Mouse (Mus musculus) retina, postnatal 1 day (tissue): Measurements from ENCODE around the gene Sept12.
A peak's percentile ranks its signal among the peaks of the same experiment; 100 is the strongest.

Source experiments
- DNase-seq: peaks from one replicate; pipeline ENCODE4 v3.0.0-alpha.2; 2012

The Sept12 gene

DNA sequence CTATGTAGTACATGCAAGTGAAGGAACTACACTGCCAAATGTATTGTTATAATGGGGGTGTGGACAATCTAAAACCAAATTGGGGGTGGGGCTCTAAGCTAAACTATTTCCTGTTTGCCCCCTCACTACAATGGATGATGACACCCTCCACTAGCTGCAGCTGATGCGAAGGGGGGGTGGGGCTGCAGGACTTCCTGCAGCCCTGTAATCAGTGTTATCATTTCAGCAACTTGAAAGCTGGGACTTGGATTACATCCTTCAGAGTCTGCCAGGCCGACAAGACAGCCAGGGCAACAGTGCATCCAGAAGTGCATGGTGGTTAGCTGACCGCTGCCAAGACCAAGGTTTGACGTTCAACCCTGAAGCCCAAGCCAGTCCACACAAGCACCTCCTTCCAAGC lies 26.0 kb downstream of the Sept12 start:
- DNase-seq, result no peak

DNA sequence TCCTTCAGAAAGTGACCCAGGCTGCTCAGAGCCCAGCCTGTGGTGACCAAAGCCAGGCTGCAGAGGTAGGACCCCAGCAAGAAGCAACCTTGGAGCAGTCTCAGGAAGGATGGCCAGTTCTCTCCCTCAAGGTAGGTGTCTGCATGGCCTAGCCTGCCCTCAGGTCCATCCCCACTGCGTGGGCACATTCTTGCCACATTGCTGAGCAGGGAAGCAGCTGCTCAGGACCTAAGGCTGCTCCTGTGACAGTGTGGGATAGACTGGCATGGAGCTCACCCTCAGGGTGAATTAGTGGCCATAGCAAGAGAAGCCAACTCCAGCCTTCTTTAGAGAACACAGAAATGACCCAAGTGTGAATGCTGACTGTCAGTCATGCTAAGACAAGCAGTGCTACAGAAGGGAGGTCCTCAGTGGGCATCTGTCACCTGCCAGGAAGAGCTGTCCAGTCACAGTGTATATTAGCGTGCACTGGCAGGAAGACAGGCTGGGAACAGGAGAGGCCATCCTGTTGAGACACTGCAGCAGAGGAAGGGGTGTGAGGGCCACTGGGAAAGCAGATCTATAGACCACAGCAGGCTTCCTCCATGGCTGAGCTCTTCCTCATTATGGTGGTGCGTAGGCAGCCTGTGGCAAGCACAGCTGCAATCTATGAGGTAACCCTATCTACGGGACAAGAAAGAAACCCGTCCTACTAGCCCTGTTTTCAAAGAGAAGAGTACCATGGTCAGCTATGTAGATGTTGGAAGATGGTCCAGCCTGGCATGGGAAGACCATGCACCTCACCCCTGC lies 28.4 kb downstream of the Sept12 start:
- no peak for DNase-seq

DNA sequence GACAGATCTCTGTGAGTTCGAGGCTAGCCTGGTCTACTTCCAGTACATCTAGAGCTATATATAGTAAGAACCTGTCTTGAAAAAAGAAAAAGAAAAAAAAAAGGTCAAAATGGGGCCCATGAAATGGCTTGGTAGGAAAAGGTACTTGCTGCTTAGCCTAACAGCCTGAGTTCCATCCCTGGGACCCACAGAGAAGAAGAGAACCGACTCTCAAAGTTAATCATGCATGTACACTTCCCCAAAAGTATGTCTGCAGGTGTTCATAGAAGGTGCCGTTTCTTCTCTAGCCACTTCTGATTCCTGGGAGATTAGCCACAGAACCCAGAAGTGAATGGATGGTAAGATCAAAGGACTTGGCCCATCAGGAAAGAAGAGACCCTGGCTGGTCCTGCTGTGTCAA lies 29.2 kb downstream of the Sept12 start:
- DNase-seq, result no peak

DNA sequence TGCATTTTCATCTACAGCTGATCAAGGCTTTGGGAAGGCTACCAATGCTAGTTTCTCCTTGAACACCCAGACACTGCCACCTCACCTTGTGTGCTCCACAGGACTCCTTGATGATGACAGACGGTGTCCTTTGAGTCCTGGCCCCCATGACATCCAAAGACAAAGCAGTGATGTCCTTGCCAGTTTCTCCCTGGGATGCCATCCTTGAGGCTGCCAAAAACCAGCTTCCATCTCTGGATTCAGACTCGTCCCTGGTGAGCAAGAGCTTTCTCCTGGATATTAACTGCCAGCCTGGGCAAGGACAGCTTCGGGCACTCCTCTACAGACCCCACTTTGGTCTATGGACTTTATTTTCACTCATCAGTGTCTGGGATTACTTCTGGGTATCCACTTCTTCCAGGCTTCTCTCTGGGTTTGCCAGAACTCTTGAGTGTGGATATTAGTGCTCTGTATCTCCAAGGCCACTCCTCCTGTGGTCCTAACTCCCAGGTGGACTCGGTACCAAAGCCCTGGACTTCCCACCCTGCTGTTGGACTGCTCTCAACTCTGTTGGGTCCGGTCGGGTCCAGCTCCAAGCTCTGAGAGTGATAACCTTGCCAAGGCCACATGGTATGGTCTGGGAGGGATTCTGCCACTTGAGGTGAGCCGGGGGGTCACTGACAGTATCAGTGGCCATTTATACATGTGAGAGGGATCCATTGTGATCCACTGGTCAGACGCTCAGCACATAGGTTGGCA lies 32.1 kb downstream of the Sept12 start:
- no peak for DNase-seq

DNA sequence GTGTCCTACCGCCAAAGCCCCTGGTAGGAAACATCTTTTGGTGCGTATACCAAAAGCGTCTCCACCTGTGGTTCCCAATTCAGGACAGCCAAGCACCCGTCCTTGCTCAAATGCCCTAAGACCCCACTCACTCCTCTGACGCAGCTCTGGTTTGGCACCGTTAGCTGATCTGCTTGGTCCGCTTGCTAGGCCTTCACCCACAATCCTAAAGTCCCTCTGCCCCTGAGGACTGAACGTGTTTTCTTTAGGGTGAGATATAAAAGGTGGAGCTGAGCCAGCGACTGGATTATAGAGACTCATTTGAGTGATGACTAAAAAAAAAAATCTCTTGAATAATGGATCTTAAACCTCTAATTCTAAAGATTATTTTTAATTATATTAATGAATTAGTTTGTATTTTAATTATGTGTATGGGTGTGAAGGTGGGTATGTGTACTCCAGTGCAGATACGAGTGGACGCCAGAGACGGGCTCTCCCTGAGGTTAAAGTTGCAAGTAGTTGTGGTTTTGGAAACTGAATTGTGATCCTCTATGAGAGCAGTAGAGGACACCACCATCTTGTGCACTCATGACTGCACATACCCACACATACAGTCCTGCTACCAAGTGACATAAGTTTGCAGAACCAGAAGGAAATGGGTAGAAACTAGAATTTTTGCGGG lies 32.8 kb downstream of the Sept12 start:
- no peak for DNase-seq

DNA sequence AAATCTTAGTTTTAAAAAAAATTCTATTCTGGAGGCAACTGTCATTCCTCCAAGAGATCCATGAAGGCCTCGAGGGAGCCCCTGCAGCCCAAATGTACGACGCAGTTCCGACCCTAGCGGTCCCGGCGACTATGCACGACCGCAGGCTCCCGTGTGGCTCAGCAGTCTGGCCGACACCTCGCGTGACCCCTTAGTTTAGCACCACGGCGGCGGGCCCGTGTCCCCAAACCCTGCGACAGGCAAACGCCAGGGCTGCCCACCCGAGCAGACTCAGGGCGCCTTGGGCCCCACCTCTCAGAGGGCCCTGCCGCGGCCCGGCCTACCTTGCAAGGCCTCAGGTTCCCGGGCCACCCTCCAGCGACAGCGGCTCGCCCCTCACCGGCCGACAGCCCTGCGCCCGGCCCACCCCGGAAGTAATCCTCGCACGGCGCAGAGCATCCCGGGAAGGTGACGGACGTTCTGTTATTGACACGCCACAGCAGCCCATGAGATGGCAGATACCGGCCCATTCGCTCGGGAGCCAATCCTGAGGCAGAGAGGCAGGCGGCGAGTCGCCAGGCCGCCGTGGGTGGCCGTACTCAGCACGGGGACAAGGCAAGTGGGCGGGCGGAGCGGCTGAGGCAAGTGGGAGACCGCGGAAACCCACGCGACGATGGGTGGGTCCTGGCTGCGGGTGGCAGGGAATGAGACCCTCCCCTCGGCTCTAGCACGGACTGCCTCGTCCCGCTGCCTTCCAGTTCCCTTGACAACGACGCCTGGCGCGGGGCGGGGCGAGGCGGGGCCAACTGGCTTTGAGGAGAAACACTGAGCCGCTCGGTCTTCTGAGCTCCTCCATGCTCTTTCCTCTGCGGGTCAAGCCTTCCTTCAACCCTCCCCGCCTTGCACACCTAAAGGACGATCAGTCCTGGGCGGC lies 33.6 kb downstream of the Sept12 start, which contains the start of gene Anks3:
TSS of gene Anks3 (minus strand) at position 409 of the 913 bp plus-strand sequence.
- DNase-seq, result peak; percentile 98

DNA sequence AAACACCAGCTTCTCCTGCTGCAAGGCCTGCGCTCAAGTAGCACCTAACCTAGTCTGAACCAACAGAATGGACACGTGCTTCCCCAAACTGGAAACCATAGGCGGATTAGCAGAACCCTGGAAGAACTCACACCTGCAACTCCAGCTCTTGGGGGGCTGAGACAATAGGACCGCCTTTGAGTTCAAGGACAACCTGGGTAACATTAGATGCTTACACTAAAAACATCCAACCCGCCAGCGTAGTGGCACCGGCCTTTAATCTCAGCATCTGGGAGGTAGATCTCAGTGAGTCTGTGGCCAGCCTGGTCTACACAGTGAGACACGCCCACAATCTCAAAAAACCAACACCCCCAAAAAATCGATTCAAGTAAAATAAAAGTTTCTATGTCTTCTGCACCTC lies 34.3 kb downstream of the Sept12 start:
- DNase-seq, result no peak

DNA sequence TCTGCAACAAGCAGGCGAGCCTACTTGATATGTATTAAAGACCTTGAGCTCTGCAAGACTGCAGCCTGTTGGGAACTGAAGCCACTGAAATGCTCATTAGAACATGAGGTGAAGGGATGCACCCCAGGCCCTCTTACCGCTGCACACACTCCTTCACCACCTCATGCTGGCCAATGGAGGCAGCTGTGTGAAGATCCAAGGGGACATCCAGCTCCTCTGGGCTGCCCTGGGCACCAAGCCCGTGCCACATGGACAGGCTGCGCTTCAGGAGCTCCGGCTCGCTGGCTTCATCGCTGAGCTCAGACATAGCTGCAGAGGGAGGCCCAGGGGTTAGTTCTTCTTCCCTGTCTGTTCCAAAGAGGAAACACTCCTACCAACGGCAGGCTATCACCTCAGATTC lies 37.4 kb downstream of the Sept12 start:
- no peak for DNase-seq

DNA sequence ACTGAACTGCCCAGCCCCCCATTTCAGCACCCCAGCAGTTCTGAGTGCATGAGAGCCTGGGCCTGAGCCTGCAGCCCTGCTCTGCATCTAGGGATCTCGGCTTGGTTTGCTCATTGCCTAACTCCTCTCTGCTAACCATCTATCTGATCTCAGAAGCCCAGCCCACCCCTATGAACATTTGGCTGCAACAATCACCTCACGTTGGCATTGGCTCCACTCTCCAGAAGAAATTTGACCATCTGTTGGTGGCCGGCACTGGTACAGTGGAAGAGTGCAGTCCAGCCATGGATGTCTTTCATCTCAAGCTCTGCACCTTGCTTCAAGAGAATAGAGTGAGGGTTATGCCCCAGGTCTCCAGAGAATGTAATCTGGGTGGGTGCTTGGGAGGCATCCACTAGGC lies 40.2 kb downstream of the Sept12 start:
- no peak for DNase-seq

DNA sequence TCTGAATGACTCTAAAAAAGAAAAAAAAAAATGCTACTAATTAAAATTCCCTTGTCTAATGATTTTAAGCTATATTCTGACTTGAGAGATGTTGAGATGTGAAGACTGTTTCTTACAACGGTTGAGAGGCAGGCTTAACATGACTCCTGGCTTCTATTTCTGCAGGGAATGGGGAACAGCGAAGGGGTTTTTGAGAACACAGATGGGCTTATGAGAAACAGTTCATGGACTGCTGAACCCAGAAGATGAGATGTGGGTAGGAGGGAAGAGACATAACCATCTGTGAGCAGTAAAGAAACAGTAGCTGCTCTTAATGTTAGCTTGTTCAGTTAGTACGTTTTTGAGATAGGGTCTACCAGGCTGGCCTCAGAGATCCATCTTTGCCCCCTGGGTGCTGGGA lies 41.0 kb downstream of the Sept12 start:
- DNase-seq, result no peak

DNA sequence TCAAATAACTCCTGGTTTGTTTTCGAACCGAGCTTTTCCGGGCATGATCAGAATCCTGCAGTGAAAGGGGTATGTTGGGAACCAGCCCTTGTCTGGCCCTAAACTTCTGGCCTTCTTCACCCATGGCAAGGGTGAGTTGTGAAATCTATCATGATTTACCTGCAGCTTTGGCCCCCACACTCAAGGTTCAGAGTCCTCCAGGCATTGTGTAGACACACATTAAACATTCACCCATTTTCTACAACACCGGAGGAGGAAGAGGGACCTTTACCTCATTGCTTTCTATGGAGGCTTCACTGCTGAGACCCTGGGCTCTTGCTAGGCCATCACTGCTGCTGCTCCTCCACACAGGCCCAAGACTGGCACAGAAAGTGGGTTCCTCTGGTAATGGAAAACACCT lies 50.3 kb downstream of the Sept12 start:
- no peak for DNase-seq

DNA sequence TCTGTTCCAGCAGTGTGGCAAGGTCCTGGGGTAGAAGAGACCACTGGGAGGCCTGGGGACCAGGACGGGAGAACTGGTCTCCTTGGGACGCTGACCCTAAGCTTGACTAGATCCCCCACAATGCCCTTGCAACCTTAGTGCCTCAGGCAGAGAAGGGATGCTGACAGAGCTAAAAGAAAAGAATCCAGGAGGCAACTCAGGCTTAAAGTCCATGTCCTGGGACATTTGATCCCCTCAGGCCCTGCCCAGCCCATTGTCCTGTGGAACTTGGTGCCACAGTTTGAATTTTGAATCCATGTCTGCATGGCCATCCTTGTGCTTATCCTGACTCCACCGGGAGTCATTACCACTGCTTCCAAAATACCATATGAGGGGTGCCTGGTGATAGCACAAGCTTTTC lies 51.5 kb downstream of the Sept12 start:
- no peak for DNase-seq

DNA sequence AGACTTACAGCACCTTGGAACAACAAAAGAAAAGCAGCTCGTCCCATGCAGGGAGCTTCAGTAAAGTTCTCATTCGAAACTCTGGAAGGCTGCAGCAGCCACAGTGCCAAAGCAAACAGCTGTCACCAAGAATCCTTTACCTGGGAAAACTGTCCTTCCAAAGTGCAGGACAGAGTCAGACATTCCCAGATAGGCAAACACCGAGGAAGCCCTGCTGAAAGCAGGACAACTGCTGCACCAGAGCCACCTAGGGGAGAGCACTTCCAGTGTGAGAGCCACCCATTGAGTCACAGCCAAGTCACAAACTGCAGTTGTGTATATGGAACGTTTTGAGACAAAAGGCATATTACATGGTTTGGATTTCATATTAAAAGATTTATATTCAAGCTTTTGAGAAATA lies 52.2 kb downstream of the Sept12 start:
- DNase-seq, result no peak

DNA sequence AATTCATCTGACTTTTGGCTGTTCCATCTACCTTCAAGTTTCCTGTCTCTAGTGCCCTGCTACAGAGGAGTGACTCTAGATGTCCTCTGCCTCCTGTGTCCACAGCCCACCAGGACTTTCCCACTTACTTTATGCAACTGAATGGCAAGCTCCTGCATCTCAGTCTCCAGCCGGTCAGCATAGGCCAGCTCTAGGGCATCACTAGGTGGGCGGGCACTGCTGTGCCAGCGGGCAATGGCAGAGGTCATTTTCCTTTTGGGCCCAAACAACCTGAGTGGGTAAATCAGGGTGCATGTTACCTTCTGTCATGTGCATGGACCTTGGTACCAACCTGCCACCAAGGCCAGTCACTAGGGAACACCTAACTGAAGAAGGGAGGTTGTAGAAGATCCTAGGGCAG lies 54.2 kb downstream of the Sept12 start:
- no peak for DNase-seq

DNA sequence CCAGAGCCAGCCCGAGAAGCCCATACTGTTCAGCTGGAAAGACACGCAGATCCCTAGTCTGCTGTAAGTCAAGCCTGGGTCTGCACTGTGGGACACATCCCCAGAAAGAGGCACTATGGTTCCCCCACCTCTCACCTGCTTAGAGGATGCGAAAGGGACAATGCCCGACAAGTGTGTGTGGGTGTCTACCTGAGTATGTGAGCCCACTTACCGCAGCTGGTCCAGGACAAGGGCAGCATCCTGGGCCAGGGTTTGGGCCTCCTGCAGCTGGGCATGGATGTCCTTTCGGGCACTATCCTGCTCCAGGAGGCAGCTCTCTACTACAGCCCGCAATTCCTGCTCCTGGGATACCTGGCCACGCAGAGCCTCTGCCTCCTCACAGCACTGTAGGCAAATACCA lies 54.8 kb downstream of the Sept12 start:
- DNase-seq, result no peak

DNA sequence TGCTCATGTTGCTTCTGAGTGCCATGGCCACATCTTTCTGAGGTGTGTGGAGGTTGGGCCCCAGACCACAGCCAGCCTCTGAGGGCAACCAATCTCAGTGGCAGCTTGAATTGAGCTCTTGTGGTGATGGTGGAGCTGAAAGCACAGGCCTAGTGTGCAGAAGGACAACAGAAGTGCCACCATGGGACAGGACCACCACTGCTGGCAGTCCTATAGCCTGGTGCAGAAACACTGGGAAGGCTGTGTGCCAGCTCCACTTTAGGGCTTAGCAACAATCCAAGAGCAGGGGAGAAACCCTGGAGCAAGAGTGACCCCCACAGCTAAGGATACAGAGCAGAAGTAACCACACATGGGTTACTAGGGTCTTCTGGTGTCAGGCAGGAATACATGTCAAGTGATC lies 56.6 kb downstream of the Sept12 start:
- DNase-seq, result no peak

DNA sequence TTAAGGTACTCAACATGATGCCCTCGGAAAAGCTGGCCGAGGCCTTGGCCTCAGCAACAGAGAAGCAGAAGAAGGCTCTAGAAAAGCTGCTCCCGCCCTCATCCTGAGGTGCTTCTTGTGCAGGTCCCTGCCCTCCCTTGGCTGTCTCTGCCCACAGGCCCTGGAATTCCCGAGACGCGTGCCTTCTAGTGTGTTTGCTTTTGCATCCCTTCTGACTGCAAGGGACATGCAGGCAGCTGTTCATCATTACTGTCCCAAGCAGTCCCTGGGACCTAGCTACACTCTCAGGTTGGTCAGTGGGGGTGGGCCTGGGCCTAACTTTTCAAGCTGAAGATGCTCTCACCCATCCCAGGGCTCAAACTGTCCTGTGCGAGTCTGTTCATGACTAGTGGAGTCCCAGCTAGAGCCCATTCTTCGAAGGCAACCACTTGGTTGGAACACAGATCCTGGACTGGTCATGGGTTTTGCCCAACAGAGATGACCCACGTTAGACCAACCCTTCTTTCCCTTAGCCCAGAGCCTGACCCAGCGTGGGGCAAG lies 57.3 kb downstream of the Sept12 start:
- DNase-seq, result no peak

DNA sequence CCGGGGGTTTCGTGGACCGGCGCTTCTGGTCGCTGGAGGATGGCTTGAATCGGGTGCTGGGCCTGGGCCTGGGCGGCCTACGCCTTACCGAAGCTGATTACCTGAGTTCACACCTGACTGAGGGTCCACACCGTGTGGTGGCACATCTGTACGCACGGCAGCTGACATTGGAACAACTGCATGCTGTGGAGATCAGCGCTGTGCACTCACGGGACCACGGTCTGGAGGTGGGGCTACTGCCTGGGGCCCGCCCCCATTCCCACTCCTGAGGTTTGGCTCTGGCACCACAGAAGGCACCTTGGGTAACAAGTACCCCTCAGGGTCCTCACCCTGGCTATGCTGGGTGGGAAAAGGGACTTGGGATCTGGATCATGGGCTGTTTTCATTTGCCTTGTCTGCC lies 58.2 kb downstream of the Sept12 start:
- DNase-seq, result peak; percentile 41

DNA sequence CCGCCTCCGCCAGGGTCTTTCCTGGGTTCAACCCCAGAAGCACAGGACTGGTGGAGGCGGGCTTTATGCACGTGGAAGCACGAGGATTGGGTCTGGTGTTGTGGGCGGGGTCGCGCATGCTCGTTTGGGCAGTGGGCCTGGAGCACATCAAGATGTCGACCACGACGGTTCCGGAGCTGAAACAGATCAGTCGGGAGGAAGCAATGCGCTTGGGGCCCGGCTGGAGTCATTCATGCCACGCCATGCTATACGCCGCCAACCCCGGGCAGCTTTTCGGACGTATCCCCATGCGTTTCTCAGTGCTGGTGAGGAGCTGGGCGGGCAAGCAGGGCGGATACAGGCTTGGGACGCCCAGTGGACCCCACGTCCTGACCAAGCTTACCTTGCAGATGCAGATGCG lies 58.7 kb downstream of the Sept12 start:
- DNase-seq, result peak; percentile 97

DNA sequence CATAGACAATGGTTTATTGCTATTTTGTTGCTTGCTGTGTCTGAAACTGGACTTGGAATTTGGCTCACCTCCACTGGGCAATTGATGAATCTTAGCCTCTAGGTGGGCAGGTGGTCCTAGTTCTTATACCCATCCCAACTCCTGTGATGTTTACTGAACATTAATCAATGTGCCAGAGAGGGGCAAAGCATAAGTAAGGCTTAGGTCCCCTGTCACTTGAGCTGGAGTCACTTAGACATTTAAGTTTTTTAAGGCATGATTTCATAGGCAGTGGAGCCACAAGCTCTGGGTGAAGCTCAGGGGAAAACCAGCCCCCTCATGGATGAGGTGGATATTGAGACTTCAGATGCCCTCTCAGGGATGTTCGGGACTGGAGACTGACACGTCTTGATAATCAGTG lies 59.2 kb downstream of the Sept12 start, which contains the start of gene Nudt16l1:
TSS of gene Nudt16l1 (plus strand) at position 301 of the 400 bp plus-strand sequence.
- no peak for DNase-seq

DNA sequence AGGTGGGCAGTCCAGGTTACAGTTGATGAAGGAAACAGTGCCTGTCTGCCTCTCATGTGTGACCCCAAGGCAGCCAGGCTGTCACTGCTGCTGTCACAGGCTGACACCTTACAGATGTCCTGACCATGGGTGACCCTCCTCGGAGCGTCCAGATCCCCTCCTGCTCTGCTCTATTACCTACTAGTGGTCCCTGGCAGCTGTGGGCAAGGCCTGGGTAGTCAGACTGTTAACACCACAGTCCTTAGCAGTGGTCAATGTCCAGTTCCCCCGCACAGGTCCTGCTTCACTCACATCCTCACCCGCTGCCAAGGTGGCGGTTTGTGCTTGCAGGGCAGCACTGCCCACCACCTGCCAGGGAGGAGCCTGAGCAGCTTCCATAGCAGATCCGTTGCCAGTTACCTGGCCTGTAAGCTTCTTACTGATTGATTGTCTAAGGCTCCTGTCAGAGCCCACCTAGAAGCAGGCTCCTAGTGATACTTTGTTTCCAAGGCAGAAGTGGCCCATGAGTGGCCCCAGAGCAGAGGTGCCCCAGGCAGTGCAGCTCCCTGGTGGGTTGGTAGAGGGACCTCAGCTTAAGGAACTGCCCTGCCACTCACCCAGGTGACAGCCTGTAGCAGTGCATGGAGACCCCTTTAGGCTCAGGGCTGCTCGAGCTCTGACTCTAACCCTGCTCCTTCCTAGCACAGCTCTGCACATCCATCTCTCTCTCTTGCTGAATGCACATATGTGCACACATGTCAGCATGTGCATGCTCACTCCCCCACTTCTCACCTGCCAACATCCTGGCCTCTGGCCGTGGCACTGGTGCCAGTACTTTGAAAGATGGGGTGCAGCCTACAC lies 60.1 kb downstream of the Sept12 start:
- DNase-seq, result no peak
